Mouse (Mus musculus) ovary, postnatal 36 days (tissue): ENCODE measurements around the gene Fbln5.

Experiments used
- DNase-seq: peaks from one replicate; pipeline ENCODE4 v3.0.0; 2022; ENCODE audit warnings: low spot score, mixed read lengths

The Fbln5 gene

DNA sequence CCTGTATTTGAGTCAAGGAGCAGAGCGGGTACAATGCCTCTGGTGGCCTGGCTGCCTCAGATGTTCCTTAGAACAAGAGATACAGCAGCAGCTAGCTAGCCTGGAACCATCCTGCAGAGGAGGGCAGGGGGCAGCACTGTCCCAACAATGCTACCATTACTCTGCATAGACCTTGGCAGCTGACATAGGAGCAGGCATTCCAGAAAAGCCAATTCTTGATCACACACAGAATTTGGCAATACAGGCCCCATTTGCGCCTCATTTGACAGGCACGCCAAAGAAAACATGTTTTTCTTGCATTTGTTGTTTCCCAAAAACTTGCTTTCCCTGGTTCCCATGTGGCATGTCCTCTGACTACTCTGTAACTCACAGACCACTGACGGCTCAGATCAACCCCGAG lies 56.8 kb downstream of the Fbln5 start:
- peak; percentile 31 for DNase-seq

- DNase-seq = no peak
Measured at GRCm38 (mm10) chr12:101759440-101760045, 59.3 kb downstream of the Fbln5 start.

GRCm38 (mm10) chr12:101758698-101759097 lies 60.2 kb downstream of the Fbln5 start:
- DNase-seq = no peak

DNA sequence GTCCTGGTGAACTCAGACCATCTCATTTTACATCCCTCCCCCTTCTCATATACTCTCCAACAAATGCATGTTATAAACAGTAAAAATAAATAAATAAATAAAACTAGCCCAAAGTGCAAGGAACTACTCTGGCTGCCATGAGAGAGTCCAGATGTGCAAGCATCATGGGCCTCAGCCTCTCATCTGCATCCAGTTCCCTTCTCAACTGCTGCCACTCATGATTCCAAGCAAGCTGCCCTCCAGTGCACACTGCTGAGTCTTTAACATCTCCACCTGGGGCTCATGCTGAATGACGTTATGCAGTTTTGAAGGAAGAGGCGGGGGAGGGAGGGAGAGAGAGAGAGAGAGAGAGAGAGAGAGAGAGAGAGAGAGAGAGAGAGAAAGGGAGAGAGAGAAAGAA lies 76.5 kb downstream of the Fbln5 start:
- DNase-seq = no peak

- no peak for DNase-seq
Measured at GRCm38 (mm10) chr12:101740486-101740885, 78.4 kb downstream of the Fbln5 start.

DNA sequence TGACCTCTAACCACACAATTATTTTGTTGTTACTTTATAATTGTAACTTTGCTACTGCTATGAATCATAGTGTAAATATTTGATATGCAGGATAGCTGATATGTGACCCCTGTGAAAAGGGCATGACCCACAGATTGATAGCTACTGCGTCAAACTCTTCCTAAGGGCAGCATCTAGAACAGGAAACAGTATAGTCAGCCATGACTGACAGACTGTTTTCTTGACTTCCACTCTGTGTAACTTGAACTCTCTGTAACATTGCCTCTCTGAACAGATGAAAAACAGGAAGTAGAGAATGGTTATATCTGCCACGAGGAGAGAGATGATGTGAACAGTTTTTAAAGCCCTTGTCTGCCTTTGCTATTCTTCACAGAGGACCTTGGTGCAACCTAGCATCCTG lies 78.8 kb downstream of the Fbln5 start:
- no peak for DNase-seq

- DNase-seq = peak; percentile 26
Measured at GRCm38 (mm10) chr12:101718755-101719150, 100.1 kb downstream of the Fbln5 start.

DNA sequence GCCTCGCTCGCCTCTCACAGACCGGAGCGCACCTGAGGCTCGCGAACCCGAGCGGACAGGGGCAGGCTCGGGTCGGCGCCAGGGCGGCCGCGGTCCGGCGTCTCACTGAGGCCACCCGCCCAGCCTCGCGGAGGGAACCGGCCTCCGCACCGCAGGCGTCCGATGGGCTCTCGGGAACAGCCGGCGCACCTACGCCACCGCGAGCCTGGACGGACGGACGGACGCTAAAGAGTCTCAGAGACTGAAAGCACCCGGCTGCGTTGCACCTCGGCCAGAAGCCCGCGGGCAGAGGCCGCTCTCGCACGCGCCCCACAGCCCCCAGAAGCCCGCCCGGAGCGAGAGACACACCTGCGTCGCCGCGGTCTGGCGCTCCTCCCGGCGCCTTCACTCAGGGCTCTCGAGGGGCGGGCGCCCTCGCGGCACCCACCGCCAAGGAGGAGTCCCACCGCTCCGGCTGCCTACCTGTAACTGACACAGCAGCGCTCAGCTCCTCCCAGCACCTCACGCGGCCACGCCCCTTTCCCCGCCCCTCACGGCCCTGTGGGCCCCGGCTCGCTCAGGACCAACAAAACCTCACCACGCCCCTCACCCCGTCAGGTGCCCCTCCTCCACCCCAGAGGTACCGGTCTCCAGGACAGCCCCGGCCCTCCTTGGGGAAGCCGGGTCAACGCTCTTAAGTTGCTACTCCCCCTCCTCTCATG lies 100.7 kb downstream of the Fbln5 start, which contains the start of gene Tc2n:
TSS of gene Tc2n (minus strand) at position 470 of the 701 bp plus-strand sequence.
- peak; percentile 85 for DNase-seq

- no peak for DNase-seq
Measured at GRCm38 (mm10) chr12:101699176-101699575, 119.7 kb downstream of the Fbln5 start.
